Comparison of ENCODE assay signal across 9 mouse cellular contexts in genomic region chr3:55684892-55685291, GRCm38 (mm10).
DNase-seq lines count a peak whose midpoint lies in the region; ATAC-seq and TF ChIP-seq lines count a peak whose summit lies in the region.
"Had no signal": no experiment of that assay in that cellular context is flagged by ENCODE, and none has a peak within 500 bp of the region (broad histone marks: within the 10 kb centered on the region; RNA-seq: fewer than 3 reads in every experiment).

No protein-coding gene starts in this region.

- no peak for ATAC-seq in forebrain, embryonic 11.5 days (replicated peaks; ENCODE audit: low FRiP score)
- ATAC-seq in hindbrain, embryonic 11.5 days (ENCODE audit: low FRiP score): no peak
- ATAC-seq in midbrain, postnatal 0 days (ENCODE audit: low FRiP score): 0 out of 2 replicates have a peak, but pooled peaks have one; percentile 48
- no peak for ATAC-seq in liver, embryonic 12.5 days

- intact Hi-C loops in gastrocnemius, adult 2 months (cut with DNase I): no loop called here

- no peaks in the 10 kb centered on the region for H3K36me3 ChIP-seq in forebrain, embryonic 10.5 days (replicated peaks)
- H3K36me3 ChIP-seq in forebrain, embryonic 11.5 days (ENCODE audit: control insufficient read depth, insufficient read depth, low read length): no peaks in the 10 kb centered on the region
- H3K36me3 ChIP-seq in hindbrain, embryonic 11.5 days (ENCODE audit: control insufficient read depth, insufficient read depth, low read length): no peaks in the 10 kb centered on the region
- H3K36me3 ChIP-seq in midbrain, postnatal 0 days (ENCODE audit: insufficient read depth, low read length): peaks cover 3% of the 10 kb centered on the region; the same call in 1 of the 2 replicates
- no peaks in the 10 kb centered on the region for H3K36me3 ChIP-seq in liver, embryonic 12.5 days

- 54% methylated on average over 4 of the region's 4 CpGs for WGBS in forebrain, embryonic 10.5 days
- WGBS in forebrain, embryonic 11.5 days: 54% methylated on average over 4 of the region's 4 CpGs
- 43% methylated on average over 4 of the region's 4 CpGs for WGBS in hindbrain, embryonic 11.5 days
- 5% methylated on average over 4 of the region's 4 CpGs for WGBS in midbrain, postnatal 0 days
- 71% methylated on average over 4 of the region's 4 CpGs for WGBS in liver, embryonic 12.5 days (ENCODE audit: insufficient replicate concordance)

- no peak for TF ChIP-seq CTCF in midbrain, postnatal 0 days (IDR thresholded peaks at IDR 0.05)
- no peak for TF ChIP-seq CTCF in gastrocnemius, adult 2 months (IDR thresholded peaks at IDR 0.05)

- H3K4me3 ChIP-seq in forebrain, embryonic 10.5 days: no peak overlapping the region
- H3K4me3 ChIP-seq in forebrain, embryonic 11.5 days (ENCODE audit: low read depth, low read length): no peak overlapping the region
- H3K4me3 ChIP-seq in hindbrain, embryonic 11.5 days (ENCODE audit: low read depth, low read length): no peak overlapping the region
- no peak overlapping the region for H3K4me3 ChIP-seq in midbrain, postnatal 0 days (ENCODE audit: low read depth, low read length)
- H3K4me3 ChIP-seq in liver, embryonic 12.5 days: no peak overlapping the region
- no peak overlapping the region for H3K4me3 ChIP-seq in gastrocnemius, adult 2 months

- H3K27me3 ChIP-seq in forebrain, embryonic 10.5 days (ENCODE audit: poor library complexity, severe bottlenecking): no peaks in the 10 kb centered on the region
- no peaks in the 10 kb centered on the region for H3K27me3 ChIP-seq in forebrain, embryonic 11.5 days (ENCODE audit: control insufficient read depth, insufficient read depth, low read length)
- no peaks in the 10 kb centered on the region for H3K27me3 ChIP-seq in hindbrain, embryonic 11.5 days (ENCODE audit: control insufficient read depth, insufficient read depth, low read length)
- no peaks in the 10 kb centered on the region for H3K27me3 ChIP-seq in midbrain, postnatal 0 days (ENCODE audit: insufficient read depth, low read length)
- H3K27me3 ChIP-seq in liver, embryonic 12.5 days (replicated peaks): no peaks in the 10 kb centered on the region

- no peak for DNase-seq in forebrain, embryonic 10.5 days (ENCODE audit: extremely low spot score, low spot score)
- DNase-seq in forebrain, embryonic 11.5 days (ENCODE audit: low spot score): no peak
- peak; percentile 17 for DNase-seq in cerebellum, adult 9-10 months
- no peak for DNase-seq in hindbrain, embryonic 11.5 days (ENCODE audit: low spot score)
- peak; percentile 77 for DNase-seq in midbrain, postnatal 0 days (ENCODE audit: low spot score)
- DNase-seq in gastrocnemius, adult 2 months: no peak
- no peak for DNase-seq in spleen, postnatal 4 days (ENCODE audit: low spot score in 2 of 2)
- DNase-seq: kidney, adult 18-20 months had no signal

- H3K4me1 ChIP-seq in forebrain, embryonic 10.5 days: peaks cover 13% of the 10 kb centered on the region
- H3K4me1 ChIP-seq in forebrain, embryonic 11.5 days (replicated peaks; ENCODE audit: control insufficient read depth, insufficient read depth, low read length): no peaks in the 10 kb centered on the region
- H3K4me1 ChIP-seq in hindbrain, embryonic 11.5 days (replicated peaks; ENCODE audit: control insufficient read depth, insufficient read depth, low read length): peaks cover 4% of the 10 kb centered on the region; the same call in 1 of the 2 replicates
- H3K4me1 ChIP-seq in midbrain, postnatal 0 days (ENCODE audit: insufficient read depth, low read length): peaks cover 8% of the 10 kb centered on the region; the same call in 1 of the 2 replicates
- no peaks in the 10 kb centered on the region for H3K4me1 ChIP-seq in liver, embryonic 12.5 days

- H3K27ac ChIP-seq in forebrain, embryonic 10.5 days: 0 out of 2 replicates have a peak overlapping the region, but pooled peaks have one; percentile 40
- no peak overlapping the region for H3K27ac ChIP-seq in forebrain, embryonic 11.5 days (ENCODE audit: low read depth, low read length)
- peak overlapping the region; percentile 58 for H3K27ac ChIP-seq in hindbrain, embryonic 11.5 days (ENCODE audit: low read depth, low read length)
- H3K27ac ChIP-seq in midbrain, postnatal 0 days (ENCODE audit: low read depth, low read length): peak overlapping the region; percentile 63
- no peak overlapping the region for H3K27ac ChIP-seq in liver, embryonic 12.5 days
- no peak overlapping the region for H3K27ac ChIP-seq in gastrocnemius, adult 2 months

- H3K9ac ChIP-seq in forebrain, embryonic 11.5 days (ENCODE audit: low read length): no peak overlapping the region
- H3K9ac ChIP-seq in hindbrain, embryonic 11.5 days (ENCODE audit: low read depth, low read length): no peak overlapping the region
- H3K9ac ChIP-seq in midbrain, postnatal 0 days (replicated peaks; ENCODE audit: low read length, poor library complexity, severe bottlenecking): 0 out of 2 replicates have a peak overlapping the region, but pooled peaks have one; percentile 14
- H3K9ac ChIP-seq in liver, embryonic 12.5 days: no peak overlapping the region

- H3K9me3 ChIP-seq in forebrain, embryonic 10.5 days: no peaks in the 10 kb centered on the region
- H3K9me3 ChIP-seq in forebrain, embryonic 11.5 days (ENCODE audit: control insufficient read depth, low read length): no peaks in the 10 kb centered on the region
- no peaks in the 10 kb centered on the region for H3K9me3 ChIP-seq in hindbrain, embryonic 11.5 days (ENCODE audit: control insufficient read depth, low read length)
- no peaks in the 10 kb centered on the region for H3K9me3 ChIP-seq in midbrain, postnatal 0 days (ENCODE audit: low read length)
- H3K9me3 ChIP-seq in liver, embryonic 12.5 days (replicated peaks): no peaks in the 10 kb centered on the region

- H3K4me2 ChIP-seq in forebrain, embryonic 11.5 days (ENCODE audit: low read depth, low read length, severe bottlenecking): no peak overlapping the region
- no peak overlapping the region for H3K4me2 ChIP-seq in hindbrain, embryonic 11.5 days (replicated peaks; ENCODE audit: low read depth, low read length)
- H3K4me2 ChIP-seq in midbrain, postnatal 0 days (ENCODE audit: low read depth, low read length, poor library complexity, severe bottlenecking): no peak overlapping the region
- no peak overlapping the region for H3K4me2 ChIP-seq in liver, embryonic 12.5 days

Comparison
In these comparisons a context has a peak if more than half of its experiments do, and no peak if none do; other contexts are left out.
1. H3K27ac ChIP-seq: peak in forebrain, embryonic 10.5 days (single experiment), hindbrain, embryonic 11.5 days (single experiment) and midbrain, postnatal 0 days (single experiment); none in forebrain, embryonic 11.5 days (single experiment), liver, embryonic 12.5 days (single experiment) and gastrocnemius, adult 2 months (single experiment).
2. DNase-seq: peak in cerebellum, adult 9-10 months (single experiment) and midbrain, postnatal 0 days (single experiment); none in forebrain, embryonic 10.5 days (single experiment), forebrain, embryonic 11.5 days (single experiment), hindbrain, embryonic 11.5 days (single experiment), gastrocnemius, adult 2 months (single experiment) and spleen, postnatal 4 days (0 of 2).